Mouse (Mus musculus): ENCODE measurements around the gene Mcm7. TPM values are rescaled to one million over a fixed set of nuclear protein-coding genes. Genes with fewer than 3 reads are reported as not detected.

The Mcm7 gene
- polyA plus RNA-seq, 1 experiment from 2014 or later, result 39.1 TPM

DNA sequence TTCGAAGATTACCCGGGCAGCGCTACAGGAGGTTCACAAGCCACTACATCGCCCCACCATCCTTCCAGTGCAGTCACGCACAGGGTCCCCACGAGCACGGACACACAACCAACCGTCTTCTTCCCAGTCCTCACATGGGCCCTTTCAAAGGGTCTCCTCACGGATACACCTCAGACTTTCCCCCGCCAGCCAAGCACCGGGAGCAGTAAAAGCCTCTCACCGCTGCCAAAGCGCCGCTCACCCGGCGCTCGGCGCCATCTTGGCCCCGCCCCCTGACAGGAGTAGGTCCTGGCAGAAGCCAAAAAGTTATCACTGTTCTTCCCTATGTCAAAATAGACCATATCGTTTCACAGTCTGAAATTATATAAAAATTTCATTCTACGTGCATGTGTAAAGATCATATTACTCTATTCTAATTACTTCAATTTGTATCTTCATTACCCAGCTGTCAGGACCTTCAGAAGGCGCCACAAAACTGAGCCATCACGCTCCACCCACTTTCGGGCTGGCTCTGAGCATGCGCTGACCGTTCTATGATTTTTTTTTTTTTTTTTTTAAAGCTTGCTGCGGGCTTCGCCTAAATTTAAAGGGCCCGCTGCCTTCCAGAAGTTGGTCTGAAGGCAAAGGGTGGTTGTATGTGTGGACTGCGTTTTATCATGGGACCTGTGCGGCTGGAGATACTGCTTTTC lies 14.9 kb upstream of the Mcm7 start, which contains the start of the genes Taf6 and Cnpy4:
Gene Taf6 (minus strand): TSS at position 502 of the 689 bp plus-strand sequence.
Gene Cnpy4 (plus strand): TSS at position 536 of the 689 bp plus-strand sequence.
- Histone ChIP-seq H3K36me3 (ENCODE audit: control insufficient read depth, insufficient read depth) (peaks cover 16% of the 10 kb centered on the region), H3K9me3 (ENCODE audit: control insufficient read depth) (no peaks in the 10 kb centered on the region), H3K9ac (ENCODE audit: low read depth, low read length) (peak within 1 kb of the TSS; percentile 72), H3K4me1 (replicated peaks; ENCODE audit: control insufficient read depth, insufficient read depth, low read length) (0 out of 2 replicates have a peak, but pooled peaks cover 4% of the 10 kb centered on the region), H3K27me3 (replicated peaks; ENCODE audit: control insufficient read depth, insufficient read depth, low read length) (no peaks in the 10 kb centered on the region), H3K4me2 (replicated peaks; ENCODE audit: low read depth) (peak within 1 kb of the TSS; percentile 68), H3K4me3 (ENCODE audit: low read depth, low read length) (peak within 1 kb of the TSS; percentile 68), H3K27ac (ENCODE audit: low read depth, low read length) (peak within 1 kb of the TSS; percentile 47; the same call in 1 of the 2 replicates)
- peak; percentile 82 for ATAC-seq
- under 1% methylated on average over 31 of the region's 31 CpGs for WGBS
- no peak for TF ChIP-seq CTCF (IDR thresholded peaks at IDR 0.05; ENCODE audit: low read depth)

- no peak for TF ChIP-seq CTCF (IDR thresholded peaks at IDR 0.05; ENCODE audit: low read depth)
- Histone ChIP-seq H3K4me3 (ENCODE audit: low read depth, low read length) (no peak overlapping the region), H3K4me2 (replicated peaks; ENCODE audit: low read depth) (no peak overlapping the region), H3K9me3 (ENCODE audit: control insufficient read depth) (no peaks in the 10 kb centered on the region), H3K4me1 (replicated peaks; ENCODE audit: control insufficient read depth, insufficient read depth, low read length) (0 out of 2 replicates have a peak, but pooled peaks cover 10% of the 10 kb centered on the region), H3K27me3 (replicated peaks; ENCODE audit: control insufficient read depth, insufficient read depth, low read length) (no peaks in the 10 kb centered on the region), H3K36me3 (ENCODE audit: control insufficient read depth, insufficient read depth) (peaks cover 46% of the 10 kb centered on the region), H3K9ac (ENCODE audit: low read depth, low read length) (no peak overlapping the region), H3K27ac (ENCODE audit: low read depth, low read length) (no peak overlapping the region)
- no peak for ATAC-seq
- 63% methylated on average over 3 of the region's 3 CpGs for WGBS
These were observed 995 bp upstream of the Mcm7 start for GRCm38 (mm10) chr5:138173217-138173616.

- H3K36me3 ChIP-seq (ENCODE audit: control insufficient read depth, insufficient read depth), result peaks cover 47% of the 10 kb centered on the region
- peak overlapping the region; percentile 58 for H3K9ac ChIP-seq (ENCODE audit: low read depth, low read length)
These were observed 1.2 kb downstream of the Mcm7 start for GRCm38 (mm10) chr5:138170936-138171561.

DNA sequence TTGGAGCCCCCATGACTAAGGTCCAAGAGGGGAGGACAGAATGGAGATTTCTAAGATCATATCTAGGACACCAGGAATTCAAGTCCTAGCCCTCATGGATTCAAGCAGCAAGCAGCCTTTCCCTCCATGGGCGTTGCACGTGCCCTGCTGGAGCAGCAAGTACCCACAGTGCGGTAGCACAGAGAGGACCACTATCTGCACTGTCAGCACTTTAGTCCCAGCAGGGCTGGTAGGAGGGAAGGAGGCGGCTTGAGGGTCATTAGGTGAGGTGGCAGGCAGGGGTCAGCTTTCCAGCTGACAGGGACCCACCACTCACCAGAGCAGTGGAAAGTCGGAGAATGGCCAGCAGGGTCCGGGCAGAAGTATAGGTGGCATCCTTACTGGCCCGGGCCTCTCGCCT lies 6.6 kb downstream of the Mcm7 start:
- TF ChIP-seq CTCF (IDR thresholded peaks at IDR 0.05; ENCODE audit: low read depth), result no peak
- no peak overlapping the region for H3K4me3 ChIP-seq (ENCODE audit: low read depth, low read length)
- no peak for ATAC-seq
- no peak overlapping the region for H3K9ac ChIP-seq (ENCODE audit: low read depth, low read length)
- peaks cover 65% of the 10 kb centered on the region for H3K36me3 ChIP-seq (ENCODE audit: control insufficient read depth, insufficient read depth)
- no peak overlapping the region for H3K4me2 ChIP-seq (replicated peaks; ENCODE audit: low read depth)
- no peaks in the 10 kb centered on the region for H3K27me3 ChIP-seq (replicated peaks; ENCODE audit: control insufficient read depth, insufficient read depth, low read length)
- 0 out of 2 replicates have a peak, but pooled peaks cover 8% of the 10 kb centered on the region for H3K4me1 ChIP-seq (replicated peaks; ENCODE audit: control insufficient read depth, insufficient read depth, low read length)
- no peak overlapping the region for H3K27ac ChIP-seq (ENCODE audit: low read depth, low read length)
- 82% methylated on average over 8 of the region's 8 CpGs for WGBS
- no peaks in the 10 kb centered on the region for H3K9me3 ChIP-seq (ENCODE audit: control insufficient read depth)

More at GRCm38 (mm10) chr5:138170936-138171561, 1.2 kb downstream of the Mcm7 start:
- peak; percentile 47 for TF ChIP-seq CTCF (IDR thresholded peaks at IDR 0.05; ENCODE audit: low read depth)
- H3K27me3 ChIP-seq (replicated peaks; ENCODE audit: control insufficient read depth, insufficient read depth, low read length), result no peaks in the 10 kb centered on the region
- peak overlapping the region; percentile 84 for H3K27ac ChIP-seq (ENCODE audit: low read depth, low read length)
- peak; percentile 88 for ATAC-seq
- WGBS, result under 1% methylated on average over 47 of the region's 47 CpGs
- H3K4me2 ChIP-seq (replicated peaks; ENCODE audit: low read depth), result peak overlapping the region; percentile 99
- H3K4me3 ChIP-seq (ENCODE audit: low read depth, low read length), result peak overlapping the region; percentile 67
- no peaks in the 10 kb centered on the region for H3K9me3 ChIP-seq (ENCODE audit: control insufficient read depth)
- H3K4me1 ChIP-seq (replicated peaks; ENCODE audit: control insufficient read depth, insufficient read depth, low read length), result 0 out of 2 replicates have a peak, but pooled peaks cover 10% of the 10 kb centered on the region

- 61% methylated on average over 10 of the region's 10 CpGs for WGBS
These were observed 8.6 kb downstream of the Mcm7 start for GRCm38 (mm10) chr5:138163610-138164009.

DNA sequence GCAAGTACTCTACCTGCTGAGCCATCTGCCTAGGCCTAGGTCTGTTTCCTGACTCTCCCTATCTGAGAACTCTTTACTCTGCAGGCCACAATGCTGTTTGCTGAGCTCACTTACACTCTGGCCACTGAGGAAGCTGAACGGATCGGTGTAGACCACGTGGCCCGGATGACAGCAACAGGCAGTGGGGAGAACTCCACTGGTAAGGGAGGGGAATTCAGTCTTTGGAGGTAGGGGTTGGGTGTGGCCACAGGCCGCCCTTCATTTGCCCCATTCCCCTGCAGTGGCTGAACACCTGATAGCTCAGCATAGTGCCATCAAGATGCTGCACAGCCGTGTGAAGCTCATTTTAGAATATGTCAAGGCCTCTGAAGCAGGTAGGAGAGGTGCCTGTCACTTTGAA lies 9.2 kb downstream of the Mcm7 start:
- H3K4me1 ChIP-seq (replicated peaks; ENCODE audit: control insufficient read depth, insufficient read depth, low read length), result 0 out of 2 replicates have a peak, but pooled peaks cover 5% of the 10 kb centered on the region
- no peaks in the 10 kb centered on the region for H3K9me3 ChIP-seq (ENCODE audit: control insufficient read depth)
- H3K4me2 ChIP-seq (replicated peaks; ENCODE audit: low read depth), result no peak overlapping the region
- TF ChIP-seq CTCF (IDR thresholded peaks at IDR 0.05; ENCODE audit: low read depth), result no peak
- no peak overlapping the region for H3K27ac ChIP-seq (ENCODE audit: low read depth, low read length)
- no peaks in the 10 kb centered on the region for H3K27me3 ChIP-seq (replicated peaks; ENCODE audit: control insufficient read depth, insufficient read depth, low read length)
- no peak for ATAC-seq
- 61% methylated on average over 6 of the region's 6 CpGs for WGBS
- no peak overlapping the region for H3K4me3 ChIP-seq (ENCODE audit: low read depth, low read length)
- no peak overlapping the region for H3K9ac ChIP-seq (ENCODE audit: low read depth, low read length)
- peaks cover 54% of the 10 kb centered on the region for H3K36me3 ChIP-seq (ENCODE audit: control insufficient read depth, insufficient read depth)

More at GRCm38 (mm10) chr5:138163610-138164009, 8.6 kb downstream of the Mcm7 start:
- H3K27ac ChIP-seq (ENCODE audit: low read depth, low read length), result no peak overlapping the region
- no peak overlapping the region for H3K4me2 ChIP-seq (replicated peaks; ENCODE audit: low read depth)
- no peaks in the 10 kb centered on the region for H3K27me3 ChIP-seq (replicated peaks; ENCODE audit: control insufficient read depth, insufficient read depth, low read length)
- no peak for ATAC-seq
- no peak for TF ChIP-seq CTCF (IDR thresholded peaks at IDR 0.05; ENCODE audit: low read depth)
- H3K9ac ChIP-seq (ENCODE audit: low read depth, low read length), result no peak overlapping the region
- H3K4me1 ChIP-seq (replicated peaks; ENCODE audit: control insufficient read depth, insufficient read depth, low read length), result 0 out of 2 replicates have a peak, but pooled peaks cover 5% of the 10 kb centered on the region
- peaks cover 60% of the 10 kb centered on the region for H3K36me3 ChIP-seq (ENCODE audit: control insufficient read depth, insufficient read depth)
- H3K4me3 ChIP-seq (ENCODE audit: low read depth, low read length), result no peak overlapping the region
- H3K9me3 ChIP-seq (ENCODE audit: control insufficient read depth), result no peaks in the 10 kb centered on the region
